In the genomic region with DNA sequence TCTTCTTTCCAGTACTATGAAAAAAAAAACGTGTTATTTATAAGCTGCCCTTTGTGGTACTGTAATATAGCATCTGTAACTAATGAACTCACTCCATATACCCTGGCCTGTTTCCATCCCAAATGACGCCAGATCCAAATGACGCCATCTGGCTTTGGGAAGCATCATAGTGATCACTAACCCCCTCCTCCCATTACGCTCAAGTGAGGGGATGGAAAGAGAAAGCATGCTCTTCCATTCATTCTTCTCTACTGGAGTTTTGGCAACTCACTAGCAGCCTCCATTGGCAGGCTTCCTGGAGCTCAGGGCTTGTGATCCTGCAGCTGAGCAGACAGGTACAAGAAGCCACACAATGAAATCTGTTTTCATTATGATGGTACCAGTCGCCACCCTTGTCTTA, we compare ENCODE assay signal across 24 mouse cellular contexts.
DNase-seq lines count a peak whose midpoint lies in the region; ATAC-seq and TF ChIP-seq lines count a peak whose summit lies in the region.
"Had no signal": no experiment of that assay in that cellular context is flagged by ENCODE, and none has a peak within 500 bp of the region (broad histone marks: within the 10 kb centered on the region; RNA-seq: fewer than 3 reads in every experiment).

No protein-coding gene starts in this region.

- H3K9ac ChIP-seq in hindbrain, embryonic 15.5 days, result no peak overlapping the region
- no peak overlapping the region for H3K9ac ChIP-seq in hindbrain, embryonic 13.5 days
- no peak overlapping the region for H3K9ac ChIP-seq in midbrain, postnatal 0 days (replicated peaks; ENCODE audit: low read length, poor library complexity, severe bottlenecking)
- H3K9ac ChIP-seq in midbrain, embryonic 14.5 days (replicated peaks; ENCODE audit: low read length), result no peak overlapping the region
- H3K9ac ChIP-seq: embryonic facial prominence, embryonic 13.5 days; neural tube, embryonic 12.5 days had no signal

- no peak overlapping the region for H3K4me2 ChIP-seq in hindbrain, embryonic 15.5 days
- H3K4me2 ChIP-seq in hindbrain, embryonic 13.5 days, result no peak overlapping the region
- no peak overlapping the region for H3K4me2 ChIP-seq in midbrain, postnatal 0 days (ENCODE audit: low read depth, low read length, poor library complexity, severe bottlenecking)
- H3K4me2 ChIP-seq in midbrain, embryonic 14.5 days (ENCODE audit: low read length), result no peak overlapping the region
- H3K4me2 ChIP-seq: embryonic facial prominence, embryonic 13.5 days; midbrain, embryonic 11.5 days; neural tube, embryonic 12.5 days had no signal

- 0 out of 2 replicates have a peak, but pooled peaks cover 3% of the 10 kb centered on the region for H3K4me1 ChIP-seq in hindbrain, embryonic 15.5 days (replicated peaks)
- H3K4me1 ChIP-seq in hindbrain, embryonic 13.5 days (replicated peaks), result no peaks in the 10 kb centered on the region
- no peaks in the 10 kb centered on the region for H3K4me1 ChIP-seq in midbrain, postnatal 0 days (ENCODE audit: insufficient read depth, low read length)
- H3K4me1 ChIP-seq in midbrain, embryonic 14.5 days (ENCODE audit: control insufficient read depth, insufficient read depth, low read length), result no peaks in the 10 kb centered on the region
- H3K4me1 ChIP-seq: neural tube, embryonic 12.5 days had no signal

- DNase-seq in cerebellum, postnatal 14 days, result peak; percentile 52 to 55
- DNase-seq in cerebellum, adult 11-12 months, result no peak
- DNase-seq in midbrain, postnatal 0 days (ENCODE audit: low spot score), result peak; percentile 13
- DNase-seq in midbrain, embryonic 14.5 days, result no peak
- peak; percentile 11 for DNase-seq in right cerebral cortex, postnatal 4 days
- DNase-seq: adrenal gland, adult 8-10 months; cerebellum, adult 11 months; gastrocnemius, postnatal 25 days; heart, adult 2 months; heart, postnatal 36 days; kidney, adult 2 months; kidney, postnatal 10 days; liver had no signal

- no peaks in the 10 kb centered on the region for H3K36me3 ChIP-seq in hindbrain, embryonic 15.5 days
- no peaks in the 10 kb centered on the region for H3K36me3 ChIP-seq in hindbrain, embryonic 13.5 days
- no peaks in the 10 kb centered on the region for H3K36me3 ChIP-seq in midbrain, postnatal 0 days (ENCODE audit: insufficient read depth, low read length)
- no peaks in the 10 kb centered on the region for H3K36me3 ChIP-seq in midbrain, embryonic 14.5 days (ENCODE audit: control insufficient read depth, insufficient read depth, low read length)
- H3K36me3 ChIP-seq: embryonic facial prominence, embryonic 13.5 days; neural tube, embryonic 12.5 days had no signal

- H3K9me3 ChIP-seq in hindbrain, embryonic 15.5 days, result no peaks in the 10 kb centered on the region
- H3K9me3 ChIP-seq in hindbrain, embryonic 13.5 days, result no peaks in the 10 kb centered on the region
- H3K9me3 ChIP-seq in midbrain, postnatal 0 days (ENCODE audit: low read length), result no peaks in the 10 kb centered on the region
- H3K9me3 ChIP-seq in midbrain, embryonic 14.5 days (ENCODE audit: control insufficient read depth, low read length), result no peaks in the 10 kb centered on the region
- H3K9me3 ChIP-seq: embryonic facial prominence, embryonic 13.5 days; neural tube, embryonic 12.5 days had no signal

- 0 out of 2 replicates have a peak, but pooled peaks have one; percentile 51 for ATAC-seq in hindbrain, embryonic 15.5 days (ENCODE audit: low FRiP score, low read depth)
- no peak for ATAC-seq in hindbrain, embryonic 13.5 days (ENCODE audit: low FRiP score)
- no peak for ATAC-seq in midbrain, postnatal 0 days (ENCODE audit: low FRiP score)
- ATAC-seq in midbrain, embryonic 14.5 days (ENCODE audit: low FRiP score, low TSS enrichment), result no peak
- ATAC-seq: CD4-positive, CD25-positive, alpha-beta regulatory T cell, adult 4 months; inflammation-experienced regulatory T-cells, adult 6 months; lung, postnatal 0 days; Patski had no signal

- TF ChIP-seq CTCF in midbrain, postnatal 0 days (IDR thresholded peaks at IDR 0.05), result no peak

- H3K27me3 ChIP-seq in hindbrain, embryonic 15.5 days, result no peaks in the 10 kb centered on the region
- H3K27me3 ChIP-seq in hindbrain, embryonic 13.5 days, result no peaks in the 10 kb centered on the region
- no peaks in the 10 kb centered on the region for H3K27me3 ChIP-seq in midbrain, postnatal 0 days (ENCODE audit: insufficient read depth, low read length)
- H3K27me3 ChIP-seq in midbrain, embryonic 14.5 days (ENCODE audit: control insufficient read depth, insufficient read depth, low read length), result no peaks in the 10 kb centered on the region
- H3K27me3 ChIP-seq: embryonic facial prominence, embryonic 13.5 days; neural tube, embryonic 12.5 days; Patski had no signal

- H3K4me3 ChIP-seq in hindbrain, embryonic 15.5 days, result no peak overlapping the region
- no peak overlapping the region for H3K4me3 ChIP-seq in hindbrain, embryonic 13.5 days
- H3K4me3 ChIP-seq in midbrain, postnatal 0 days (ENCODE audit: low read depth, low read length), result no peak overlapping the region
- H3K4me3 ChIP-seq in midbrain, embryonic 14.5 days (replicated peaks; ENCODE audit: low read depth, low read length), result no peak overlapping the region
- H3K4me3 ChIP-seq: embryonic facial prominence, embryonic 13.5 days; heart, adult 2 months; layer of hippocampus, adult 2 months; neural tube, embryonic 12.5 days had no signal

- 66% methylated on average over 5 of the region's 5 CpGs for WGBS in hindbrain, embryonic 15.5 days
- WGBS in hindbrain, embryonic 13.5 days, result 80% methylated on average over 5 of the region's 5 CpGs
- WGBS in midbrain, postnatal 0 days, result 70% methylated on average over 5 of the region's 5 CpGs
- WGBS in midbrain, embryonic 14.5 days, result 74% methylated on average over 5 of the region's 5 CpGs

- no peak overlapping the region for H3K27ac ChIP-seq in hindbrain, embryonic 15.5 days (replicated peaks)
- no peak overlapping the region for H3K27ac ChIP-seq in hindbrain, embryonic 13.5 days
- H3K27ac ChIP-seq in midbrain, postnatal 0 days (ENCODE audit: low read depth, low read length), result no peak overlapping the region
- no peak overlapping the region for H3K27ac ChIP-seq in midbrain, embryonic 14.5 days (replicated peaks; ENCODE audit: low read depth, low read length)
- H3K27ac ChIP-seq: embryonic facial prominence, embryonic 13.5 days; heart, adult 2 months; layer of hippocampus, adult 2 months; neural tube, embryonic 12.5 days; stomach, postnatal 0 days had no signal

Comparison
In these comparisons a context has a peak if more than half of its experiments do, and no peak if none do; other contexts are left out.
1. DNase-seq: peak in cerebellum, postnatal 14 days (2 of 2), midbrain, postnatal 0 days (single experiment) and right cerebral cortex, postnatal 4 days (single experiment); none in cerebellum, adult 11-12 months (single experiment) and midbrain, embryonic 14.5 days (single experiment).